Comparison of ENCODE assay signal across 8 mouse cellular contexts in genomic region chr17:24707801-24708425, GRCm38 (mm10). TPM values are rescaled to one million over a fixed set of nuclear protein-coding genes. Genes with fewer than 3 reads are reported as not detected.
DNase-seq lines count a peak whose midpoint lies in the region; ATAC-seq and TF ChIP-seq lines count a peak whose summit lies in the region.

No protein-coding gene starts in this region.

- no peak for DNase-seq in heart, adult 9 months (ENCODE audit: low spot score in 2 of 2)
- peak; percentile 59 for DNase-seq in Muller cell, postnatal 12 days (ENCODE audit: inconsistent ontology term)
- no peak for DNase-seq in heart, postnatal 0 days (ENCODE audit: low spot score)
- peak; percentile 15 for DNase-seq in lung, postnatal 36 days
- DNase-seq in ovary, postnatal 10 days (ENCODE audit: low spot score), result no peak
- no peak for DNase-seq in layer of hippocampus, adult 9-10 months (ENCODE audit: low spot score)
- no peak for DNase-seq in spleen, adult 12 weeks (ENCODE audit: low spot score)

- H3K27me3 ChIP-seq in heart, embryonic 14.5 days (ENCODE audit: control insufficient read depth, insufficient read depth, low read length), result no peaks in the 10 kb centered on the region
- H3K27me3 ChIP-seq in heart, postnatal 0 days (ENCODE audit: control insufficient read depth, insufficient read depth, low read length), result no peaks in the 10 kb centered on the region

- H3K36me3 ChIP-seq in heart, embryonic 14.5 days (ENCODE audit: control insufficient read depth, insufficient read depth, low read length), result peaks cover 28% of the 10 kb centered on the region
- peaks cover 24% of the 10 kb centered on the region for H3K36me3 ChIP-seq in heart, postnatal 0 days (replicated peaks; ENCODE audit: control insufficient read depth, insufficient read depth, low read length)

- H3K27ac ChIP-seq in heart, embryonic 14.5 days (replicated peaks in 1 of 2; ENCODE audit: control insufficient read depth in 1 of 2, insufficient read depth in 1 of 2, low read depth in 2 of 2, low read length in 2 of 2), result peak overlapping the region; percentile 85
- peak overlapping the region; percentile 79 for H3K27ac ChIP-seq in heart, postnatal 0 days (ENCODE audit: low read depth)

- H3K4me1 ChIP-seq in heart, embryonic 14.5 days (ENCODE audit: control insufficient read depth in 2 of 2, insufficient read depth in 2 of 2, low read length in 2 of 2), result peaks cover 5 to 11% of the 10 kb centered on the region in 2 experiments; a peak in 3 of 4 replicates
- H3K4me1 ChIP-seq in heart, postnatal 0 days (ENCODE audit: control insufficient read depth, insufficient read depth), result peaks cover 13% of the 10 kb centered on the region; the same call in 1 of the 2 replicates

- peak overlapping the region; percentile 84 for H3K4me2 ChIP-seq in heart, embryonic 14.5 days (ENCODE audit: low read length)
- peak overlapping the region; percentile 74 for H3K4me2 ChIP-seq in heart, postnatal 0 days (ENCODE audit: low read depth, low read length)

- 5% methylated on average over 24 of the region's 24 CpGs for WGBS in heart, embryonic 14.5 days
- 4% methylated on average over 24 of the region's 24 CpGs for WGBS in heart, postnatal 0 days

- no peak for TF ChIP-seq CTCF in heart, postnatal 0 days (IDR thresholded peaks at IDR 0.05; ENCODE audit: low read depth)

- H3K9me3 ChIP-seq in heart, embryonic 14.5 days (ENCODE audit: control insufficient read depth, low read length), result no peaks in the 10 kb centered on the region
- no peaks in the 10 kb centered on the region for H3K9me3 ChIP-seq in heart, postnatal 0 days (replicated peaks; ENCODE audit: control insufficient read depth, low read length)

- H3K4me3 ChIP-seq in heart, embryonic 14.5 days (ENCODE audit: control insufficient read depth in 1 of 2, insufficient read depth in 1 of 2, low read depth in 1 of 2, low read length in 2 of 2), result peak overlapping the region; percentile 70 to 82
- peak overlapping the region; percentile 68 for H3K4me3 ChIP-seq in heart, postnatal 0 days (ENCODE audit: low read depth, low read length)

- no peak for TF ChIP-seq EP300 in heart, postnatal 0 days (IDR thresholded peaks at IDR 0.05; ENCODE audit: low read depth)

- H3K9ac ChIP-seq in heart, embryonic 14.5 days (ENCODE audit: low read length), result peak overlapping the region; percentile 86
- H3K9ac ChIP-seq in heart, postnatal 0 days (replicated peaks; ENCODE audit: low read depth, low read length), result peak overlapping the region; percentile 73

- ATAC-seq in heart, embryonic 14.5 days (ENCODE audit: insufficient number of reproducible peaks, insufficient read depth, low FRiP score, low read depth), result no peak
- peak; percentile 45; the same call in 1 of the 2 replicates for ATAC-seq in heart, postnatal 0 days (ENCODE audit: insufficient read depth, low read depth)

RNA-seq across cellular contexts. Expression of gene Tbl3, which starts 0.5 kb away (rescaled TPM):
- polyA plus RNA-seq in heart, embryonic 14.5 days (2014; fragmentation: Nextera tagmentation; extraction: Ambion mirVana), result 39.2 and 40.2 TPM in 2 replicates
- 33.9 and 42.2 TPM in 2 replicates for total RNA-seq in heart, postnatal 0 days (2014; rRNA removed; ENCODE audit: low replicate concordance)
- 27.2 and 30.1 TPM in 2 replicates for polyA plus RNA-seq in heart, postnatal 0 days (2015; fragmentation: Nextera tagmentation; extraction: Ambion mirVana)

RNA-seq across cellular contexts. Expression of gene Rnf151, which starts 9.9 kb away (rescaled TPM):
- not detected in 2 replicates for polyA plus RNA-seq in heart, embryonic 14.5 days (2014; fragmentation: Nextera tagmentation; extraction: Ambion mirVana)
- 6.5 TPM in 1 of 2 replicates, not detected in the other for total RNA-seq in heart, postnatal 0 days (2014; rRNA removed; ENCODE audit: low replicate concordance)
- not detected in 2 replicates for polyA plus RNA-seq in heart, postnatal 0 days (2015; fragmentation: Nextera tagmentation; extraction: Ambion mirVana)

RNA-seq across cellular contexts. Expression of gene Rps2, which starts 10.0 kb away (rescaled TPM):
- polyA plus RNA-seq in heart, embryonic 14.5 days (2014; fragmentation: Nextera tagmentation; extraction: Ambion mirVana), result 919 and 1,010 TPM in 2 replicates
- total RNA-seq in heart, postnatal 0 days (2014; rRNA removed; ENCODE audit: low replicate concordance), result 2,967 and 2,982 TPM in 2 replicates
- polyA plus RNA-seq in heart, postnatal 0 days (2015; fragmentation: Nextera tagmentation; extraction: Ambion mirVana), result 722 and 767 TPM in 2 replicates

RNA-seq across cellular contexts. Expression of gene Noxo1, which starts 11.9 kb away (rescaled TPM):
- 0.68 and 1.1 TPM in 2 replicates for polyA plus RNA-seq in heart, embryonic 14.5 days (2014; fragmentation: Nextera tagmentation; extraction: Ambion mirVana)
- total RNA-seq in heart, postnatal 0 days (2014; rRNA removed; ENCODE audit: low replicate concordance), result 0.50 and 2.2 TPM in 2 replicates
- polyA plus RNA-seq in heart, postnatal 0 days (2015; fragmentation: Nextera tagmentation; extraction: Ambion mirVana), result 0.56 and 0.88 TPM in 2 replicates

RNA-seq across cellular contexts. Expression of gene Gfer, which starts 12.0 kb away (rescaled TPM):
- polyA plus RNA-seq in heart, embryonic 14.5 days (2014; fragmentation: Nextera tagmentation; extraction: Ambion mirVana), result 29.3 and 29.7 TPM in 2 replicates
- 25.1 and 37.3 TPM in 2 replicates for total RNA-seq in heart, postnatal 0 days (2014; rRNA removed; ENCODE audit: low replicate concordance)
- polyA plus RNA-seq in heart, postnatal 0 days (2015; fragmentation: Nextera tagmentation; extraction: Ambion mirVana), result 31.0 and 31.6 TPM in 2 replicates

Comparison
In these comparisons a context has a peak if more than half of its experiments do, and no peak if none do; other contexts are left out.
1. DNase-seq: peak in Muller cell, postnatal 12 days (single experiment) and lung, postnatal 36 days (single experiment); none in heart, adult 9 months (0 of 2), heart, postnatal 0 days (single experiment), ovary, postnatal 10 days (single experiment), layer of hippocampus, adult 9-10 months (single experiment) and spleen, adult 12 weeks (single experiment).